Mouse (Mus musculus): ENCODE data around the gene Anxa3. TPM values are rescaled to one million over a fixed set of nuclear protein-coding genes. Genes with fewer than 3 reads are reported as not detected.

Anxa3 gene
- total RNA-seq, 2 experiments from 2014 or later = 35.9 to 36.9 TPM

- no peak for DNase-seq
- intact Hi-C loops (cut with DNase I) = no loop called here
Observed at GRCm38 (mm10) chr5:96824769-96825327, 31.7 kb downstream of the Anxa3 start.

- DNase-seq = no peak
- intact Hi-C loops (cut with DNase I) = no loop called here
Observed at GRCm38 (mm10) chr5:96827176-96827575, 34.0 kb downstream of the Anxa3 start.

GRCm38 (mm10) chr5:96834338-96834737 lies 41.2 kb downstream of the Anxa3 start:
- intact Hi-C loops (cut with DNase I) = no loop called here
- no peak for DNase-seq

- DNase-seq = no peak
- intact Hi-C loops (cut with DNase I) = no loop called here
Observed at GRCm38 (mm10) chr5:96847986-96848385, 54.8 kb downstream of the Anxa3 start.

- intact Hi-C loops (cut with DNase I) = no loop called here
- DNase-seq = no peak
Observed at GRCm38 (mm10) chr5:96848386-96848785, 55.2 kb downstream of the Anxa3 start.

GRCm38 (mm10) chr5:96849232-96849631 lies 56.1 kb downstream of the Anxa3 start:
- intact Hi-C loops (cut with DNase I) = no loop called here

GRCm38 (mm10) chr5:96853451-96853850 lies 60.3 kb downstream of the Anxa3 start:
- intact Hi-C loops (cut with DNase I) = loop anchor here (5.0 kb wide), 1 partner anchor 144 kb away; the partner anchor contains the start of gene Bmp2k
- no peak for DNase-seq

More at GRCm38 (mm10) chr5:96849232-96849631, 56.1 kb downstream of the Anxa3 start:
- no peak for DNase-seq

GRCm38 (mm10) chr5:96854350-96854749 lies 61.2 kb downstream of the Anxa3 start:
- DNase-seq = no peak
- intact Hi-C loops (cut with DNase I) = loop anchor here (1.0 to 5.0 kb wide), 2 partner anchors 143 to 201 kb away; partner anchors contain the start of gene Bmp2k

- DNase-seq = no peak
- intact Hi-C loops (cut with DNase I) = no loop called here
Observed at GRCm38 (mm10) chr5:96859938-96860337, 66.8 kb downstream of the Anxa3 start.

GRCm38 (mm10) chr5:96867171-96867570 lies 74.0 kb downstream of the Anxa3 start:
- DNase-seq = no peak
- intact Hi-C loops (cut with DNase I) = no loop called here

GRCm38 (mm10) chr5:96868893-96869292 lies 75.8 kb downstream of the Anxa3 start:
- no peak for DNase-seq
- intact Hi-C loops (cut with DNase I) = no loop called here

- DNase-seq = no peak
- intact Hi-C loops (cut with DNase I) = no loop called here
Observed at GRCm38 (mm10) chr5:96870996-96871395, 77.9 kb downstream of the Anxa3 start.

- intact Hi-C loops (cut with DNase I) = no loop called here
- peak in 1 of 2 experiments; percentile 37 for DNase-seq
Observed at GRCm38 (mm10) chr5:96878178-96878577, 85.0 kb downstream of the Anxa3 start.

GRCm38 (mm10) chr5:96878851-96879540 lies 85.9 kb downstream of the Anxa3 start:
- intact Hi-C loops (cut with DNase I) = no loop called here
- no peak for DNase-seq

GRCm38 (mm10) chr5:96880231-96880630 lies 87.1 kb downstream of the Anxa3 start:
- intact Hi-C loops (cut with DNase I) = no loop called here

GRCm38 (mm10) chr5:96881118-96881517 lies 88.0 kb downstream of the Anxa3 start:
- DNase-seq = peak; percentile 35 to 36

More at GRCm38 (mm10) chr5:96880231-96880630, 87.1 kb downstream of the Anxa3 start:
- DNase-seq = no peak

GRCm38 (mm10) chr5:96881613-96882012 lies 88.5 kb downstream of the Anxa3 start:
- intact Hi-C loops (cut with DNase I) = no loop called here
- no peak for DNase-seq

More at GRCm38 (mm10) chr5:96881118-96881517, 88.0 kb downstream of the Anxa3 start:
- intact Hi-C loops (cut with DNase I) = no loop called here

GRCm38 (mm10) chr5:96885202-96885601 lies 92.1 kb downstream of the Anxa3 start:
- no peak for DNase-seq
- intact Hi-C loops (cut with DNase I) = no loop called here

GRCm38 (mm10) chr5:96888396-96888795 lies 95.3 kb downstream of the Anxa3 start:
- intact Hi-C loops (cut with DNase I) = no loop called here
- DNase-seq = no peak

GRCm38 (mm10) chr5:96890367-96890766 lies 97.2 kb downstream of the Anxa3 start:
- no peak for DNase-seq
- intact Hi-C loops (cut with DNase I) = no loop called here
